Mouse (Mus musculus) spleen, embryonic (tissue): ENCODE measurements at regions not wholly inside any gene's neighbourhood (a gene's known extent, or its start where the extent isn't known, plus 50 kb on each side); places are given as distances from the start of the nearest gene placed in this dataset.

ENCODE experiments used
- CTCF ChIA-PET: fragments of 350-600 bp; sonication (Branson Sonifier 250); formaldehyde crosslinking; loops from one replicate; lab custom pipeline; 2022; lab: Charles Lee

DNA sequence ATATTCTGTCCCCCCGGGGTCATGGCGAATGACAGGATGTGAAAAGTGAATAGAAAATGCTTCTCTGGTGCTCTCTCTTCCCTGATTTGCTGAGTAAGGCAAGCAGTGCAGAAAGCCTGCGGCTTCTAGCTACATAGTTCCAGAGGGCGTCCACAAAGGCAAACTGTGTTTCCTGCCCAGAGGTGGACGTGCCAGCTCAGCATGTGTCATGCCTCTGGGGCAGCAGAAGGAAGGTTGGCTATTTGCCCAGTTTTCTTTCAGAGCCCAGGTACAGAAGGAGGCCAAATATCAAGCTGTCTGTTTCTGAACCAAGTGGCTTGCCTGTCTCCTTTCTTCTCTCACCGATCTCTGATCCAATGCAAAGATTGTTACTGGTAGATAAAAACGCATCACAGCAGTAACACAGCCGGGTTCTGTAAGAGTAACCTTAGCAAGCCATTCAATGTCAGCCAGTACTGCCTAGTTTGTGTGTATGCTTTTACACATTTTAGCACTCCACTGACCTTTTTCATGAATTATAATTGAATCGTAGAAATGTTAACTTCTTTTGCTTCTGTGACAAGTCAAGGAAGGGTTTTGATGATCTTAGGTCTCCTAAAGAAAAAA lies 223.3 kb upstream of the Impg1 start:
- CTCF ChIA-PET = no interaction called here

DNA sequence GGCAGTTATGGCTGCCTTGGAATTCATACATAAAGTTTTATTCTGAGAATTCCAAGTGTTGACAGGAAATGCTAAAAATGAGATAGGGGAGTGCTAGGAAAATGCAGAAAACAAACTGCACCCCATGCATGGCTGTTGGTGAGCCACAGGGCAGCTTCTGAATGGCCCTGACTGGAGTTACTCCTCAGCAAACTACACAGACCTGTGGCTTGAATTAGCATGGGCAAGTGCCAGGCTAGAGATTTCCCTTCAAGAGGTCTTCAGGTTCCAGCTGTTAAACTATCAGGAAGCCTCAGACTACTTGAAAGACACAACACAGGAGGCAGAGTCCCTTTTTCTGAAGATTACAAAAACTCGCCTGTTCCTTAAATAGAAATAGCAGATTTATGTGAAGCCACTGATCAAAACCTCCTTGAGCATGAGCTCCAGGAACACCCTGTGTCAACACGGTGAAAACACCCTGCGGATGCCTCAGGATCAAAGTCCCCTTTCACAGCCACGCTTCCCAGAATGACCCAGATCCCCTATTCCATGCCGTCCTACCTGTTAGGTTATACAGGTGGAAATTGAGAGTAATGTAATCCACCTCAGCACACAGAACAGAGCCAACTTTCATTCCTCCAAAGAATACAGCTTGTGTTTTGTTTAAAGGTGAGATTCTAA lies 217.9 kb upstream of the Impg1 start:
- CTCF ChIA-PET = interaction anchor here (0.6 kb wide), 1 partner anchor 33 kb away, joined by 3 read pairs; no protein-coding TSS in a partner anchor

GRCm38 (mm10) chr9:80681709-80682108 lies 216.4 kb upstream of the Impg1 start:
- CTCF ChIA-PET = no interaction called here

DNA sequence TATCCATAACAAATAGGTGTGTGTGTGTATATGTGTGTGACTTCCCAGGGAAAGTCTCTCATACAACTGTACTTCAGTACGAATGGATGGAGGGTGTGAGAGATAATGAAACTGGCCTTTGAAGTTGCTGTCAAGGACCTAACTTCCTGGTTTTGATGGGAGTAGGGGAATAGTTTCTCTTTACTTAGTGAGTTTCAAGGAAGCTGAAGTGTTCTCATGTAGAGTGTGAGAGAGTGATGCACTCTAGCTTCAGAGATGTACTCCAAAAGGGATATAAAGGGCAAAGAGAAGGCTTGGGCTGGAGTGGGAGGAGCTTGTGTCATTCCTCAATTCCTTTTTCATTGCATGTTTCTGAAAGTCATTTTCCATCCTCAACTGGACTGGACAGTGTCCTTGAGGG lies 206.2 kb upstream of the Impg1 start:
- CTCF ChIA-PET = no interaction called here

DNA sequence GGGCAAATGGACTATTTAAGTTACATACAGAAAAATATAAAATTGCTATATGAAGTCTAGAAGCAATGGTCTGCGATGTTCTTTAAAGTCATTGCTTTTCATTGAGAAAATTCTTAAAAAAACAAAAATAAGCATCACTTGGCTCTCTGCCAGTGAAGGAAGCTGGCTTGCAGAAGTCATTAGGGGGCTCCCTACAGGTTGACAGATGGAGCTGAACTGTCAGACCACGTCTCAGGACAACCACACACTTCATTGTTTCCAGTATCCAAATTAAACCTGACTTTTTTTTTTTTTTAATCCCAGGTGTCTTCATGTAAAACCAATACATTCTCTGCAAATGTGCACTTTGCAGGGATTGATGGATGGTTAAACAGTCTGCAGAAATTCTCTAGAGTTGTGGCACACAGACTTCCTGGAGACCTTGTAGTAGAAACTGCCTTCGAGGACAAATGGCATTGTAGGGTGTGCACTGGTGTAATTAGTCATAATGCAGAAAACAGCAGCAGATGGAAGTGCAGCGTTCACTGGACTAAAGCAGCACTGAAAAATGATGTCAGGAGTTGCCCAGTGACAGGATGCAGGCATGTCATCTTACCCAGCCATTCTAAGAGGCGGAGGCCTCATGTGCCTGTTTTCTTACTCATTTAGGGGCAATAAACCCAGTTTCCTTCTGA lies 203.4 kb upstream of the Impg1 start:
- CTCF ChIA-PET = no interaction called here

DNA sequence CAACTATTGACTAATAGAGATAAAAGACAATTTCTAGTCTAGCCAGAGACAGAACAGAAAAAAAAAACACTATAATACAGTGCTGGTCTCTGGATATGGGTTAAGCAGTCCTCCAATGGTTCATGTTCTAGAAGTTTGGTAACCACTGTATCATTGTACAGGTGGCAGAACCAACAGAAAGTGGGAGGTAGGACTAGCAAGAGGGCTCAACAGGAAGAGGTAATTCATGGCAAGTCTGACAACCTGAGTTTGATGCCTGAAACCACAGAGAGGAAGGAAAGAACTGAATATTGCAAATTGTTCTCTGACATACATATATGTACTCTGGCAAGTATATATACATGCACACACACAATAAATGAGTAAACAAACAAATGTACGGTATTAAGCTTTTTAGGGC lies 193.5 kb upstream of the Impg1 start:
- CTCF ChIA-PET = no interaction called here

DNA sequence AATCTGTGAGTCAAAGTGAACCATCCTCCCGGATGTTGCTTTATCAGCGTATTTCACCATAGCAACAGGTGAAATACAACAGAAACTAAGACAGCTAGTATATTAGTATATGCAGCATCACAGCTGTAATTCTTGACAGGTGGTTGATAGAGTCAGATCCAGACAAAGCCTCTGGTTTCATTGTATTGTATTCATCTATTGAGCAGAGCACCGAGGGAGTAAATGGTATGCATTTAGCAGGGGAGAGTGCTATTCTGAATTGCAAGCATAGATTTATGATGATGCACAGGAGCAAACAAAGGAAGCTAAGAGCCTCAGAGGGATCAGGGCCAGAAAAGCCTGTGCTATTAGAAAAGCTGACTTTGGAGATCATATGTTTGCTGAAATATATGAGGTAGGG lies 149.8 kb upstream of the Impg1 start:
- CTCF ChIA-PET = no interaction called here

- CTCF ChIA-PET = no interaction called here
These were observed 134.7 kb upstream of the Impg1 start for GRCm38 (mm10) chr9:80600019-80600418.

GRCm38 (mm10) chr9:80565388-80566024 lies 100.2 kb upstream of the Impg1 start:
- CTCF ChIA-PET = no interaction called here

- CTCF ChIA-PET = no interaction called here
These were observed 98.4 kb upstream of the Impg1 start for GRCm38 (mm10) chr9:80563655-80564054.

DNA sequence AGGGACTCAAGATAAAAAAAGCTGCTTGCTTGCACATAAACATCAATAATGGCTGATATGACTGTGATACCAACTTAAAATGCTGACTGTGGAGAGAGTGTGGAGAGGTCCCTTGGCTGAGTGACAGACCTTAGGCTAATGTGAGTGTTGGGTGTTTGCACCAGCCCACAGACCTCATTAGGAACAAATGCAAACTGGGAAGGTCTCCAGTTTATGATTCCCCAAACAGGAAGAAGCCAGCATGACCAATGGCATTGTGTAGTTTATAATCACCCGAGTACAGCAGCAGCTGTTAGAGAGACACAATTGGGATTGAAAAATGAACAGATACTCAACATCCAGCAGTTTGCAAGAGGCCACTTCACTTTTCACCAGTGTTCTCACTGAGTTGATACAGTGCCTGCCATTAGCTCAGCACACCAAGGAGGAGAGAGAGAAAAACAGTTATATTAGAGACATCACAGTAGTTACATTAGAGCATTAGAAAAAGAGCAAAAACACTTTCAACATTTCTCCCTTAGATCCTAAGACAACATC lies 90.3 kb upstream of the Impg1 start:
- CTCF ChIA-PET = no interaction called here
